Mouse (Mus musculus) stomach, embryonic 15.5 days (tissue): ENCODE measurements around the gene Cbs. TPM values are rescaled to one million over a fixed set of nuclear protein-coding genes. Genes with fewer than 3 reads are reported as not detected.

Source experiments
- ATAC-seq: fragments of 200-750 bp; cut with Nextera tagmentation; 2 replicates; pipeline ENCODE4 v1.8.0; 2017; ENCODE audit warnings: low read depth, moderate number of reproducible peaks, moderate TSS enrichment; ENCODE audit not compliant: insufficient read depth, low FRiP score
- H3K27ac ChIP-seq: fragments of 300-500 bp; sonication (generic); 2 replicates; pipeline ENCODE4 v1.5.1; 2015; ENCODE audit warnings: mild to moderate bottlenecking, inconsistent platforms
- H3K27me3 ChIP-seq: fragments of 300-500 bp; sonication (generic); replicated peaks from 2 replicates; pipeline ENCODE4 v1.6.1; 2015; ENCODE audit warnings: inconsistent platforms
- H3K36me3 ChIP-seq: fragments of 300-500 bp; sonication (generic); 2 replicates; pipeline ENCODE4 v1.6.1; 2015; ENCODE audit warnings: inconsistent platforms
- H3K4me1 ChIP-seq: fragments of 300-500 bp; sonication (generic); 2 replicates; pipeline ENCODE4 v1.6.1; 2015; ENCODE audit warnings: inconsistent platforms
- H3K4me2 ChIP-seq: fragments of 300-500 bp; sonication (generic); 2 replicates; pipeline ENCODE4 v1.6.1; 2015; ENCODE audit warnings: mild to moderate bottlenecking, inconsistent platforms
- H3K4me3 ChIP-seq: fragments of 300-500 bp; sonication (generic); replicated peaks from 2 replicates; pipeline ENCODE4 v1.5.1; 2015; ENCODE audit warnings: inconsistent platforms
- H3K9ac ChIP-seq: fragments of 300-500 bp; sonication (generic); 2 replicates; pipeline ENCODE4 v1.6.1; 2015; ENCODE audit warnings: inconsistent platforms
- H3K9me3 ChIP-seq: fragments of 300-500 bp; sonication (generic); 2 replicates; pipeline ENCODE4 v1.6.1; 2016; ENCODE audit warnings: inconsistent platforms
- WGBS: fragments of 180-500 bp; shearing (Covaris S2); methylation state at CpG from one replicate; pipeline ENCODE4 v1.1.7; 2015; 5-methylcytosine and 5-hydroxymethylcytosine counted together
- polyA plus RNA-seq: library from polyadenylated mRNA; unstranded; fragments of >200 nt; fragmentation: Nextera tagmentation; extraction: Ambion mirVana; gene quantifications from 2 replicates; pipeline ENCODE4 v1.2.1, GENCODE M21; 2015

Gene Cbs
- polyA plus RNA-seq, 1 experiment from 2014 or later, result 24.5 TPM

- no peak for ATAC-seq
- WGBS, result 66% methylated on average over 8 of the region's 8 CpGs
- Histone ChIP-seq H3K27ac (no peak overlapping the region), H3K4me1 (peaks cover 11% of the 10 kb centered on the region; the same call in 1 of the 2 replicates), H3K27me3 (no peaks in the 10 kb centered on the region), H3K9me3 (no peaks in the 10 kb centered on the region), H3K9ac (no peak overlapping the region), H3K4me2 (no peak overlapping the region), H3K36me3 (no peaks in the 10 kb centered on the region), H3K4me3 (no peak overlapping the region)
Measured at GRCm38 (mm10) chr17:31660661-31661250, 23.7 kb upstream of the Cbs start.

GRCm38 (mm10) chr17:31658468-31659185, 21.6 kb upstream of the Cbs start, which contains the start of gene U2af1:
TSS of gene U2af1 (minus strand) at chr17:31658892.
- under 1% methylated on average over 73 of the region's 77 CpGs for WGBS
- peak within 1 kb of the TSS; percentile 70 for H3K4me3 ChIP-seq
- peaks cover 13% of the 10 kb centered on the region for H3K36me3 ChIP-seq
- peak within 1 kb of the TSS; percentile 75 for H3K27ac ChIP-seq
- no peaks in the 10 kb centered on the region for H3K9me3 ChIP-seq
- ATAC-seq, result peak; percentile 98
- peak within 1 kb of the TSS; percentile 89 for H3K9ac ChIP-seq
- no peaks in the 10 kb centered on the region for H3K27me3 ChIP-seq
- peak within 1 kb of the TSS; percentile 76 for H3K4me2 ChIP-seq
- peaks cover 11% of the 10 kb centered on the region for H3K4me1 ChIP-seq

- Histone ChIP-seq H3K27ac (peak overlapping the region; percentile 75), H3K36me3 (peaks cover 18% of the 10 kb centered on the region), H3K27me3 (no peaks in the 10 kb centered on the region), H3K4me2 (peak overlapping the region; percentile 60), H3K4me3 (peak overlapping the region; percentile 70), H3K9ac (peak overlapping the region; percentile 89), H3K9me3 (no peaks in the 10 kb centered on the region), H3K4me1 (peaks cover 11% of the 10 kb centered on the region)
- no peak; the same call in 1 of the 2 replicates for ATAC-seq
- WGBS, result 0% methylated on average over 27 of the region's 27 CpGs
Measured at GRCm38 (mm10) chr17:31658136-31658467, 21.1 kb upstream of the Cbs start.

- Histone ChIP-seq H3K4me2 (peak overlapping the region; percentile 60), H3K27me3 (no peaks in the 10 kb centered on the region), H3K36me3 (peaks cover 22% of the 10 kb centered on the region), H3K9me3 (no peaks in the 10 kb centered on the region), H3K4me1 (peaks cover 11% of the 10 kb centered on the region), H3K9ac (peak overlapping the region; percentile 89), H3K4me3 (peak overlapping the region; percentile 70), H3K27ac (0 out of 2 replicates have a peak overlapping the region, but pooled peaks have one; percentile 75)
- ATAC-seq, result no peak
- 47% methylated on average over 12 of the region's 12 CpGs for WGBS
Measured at GRCm38 (mm10) chr17:31657141-31657983, 20.3 kb upstream of the Cbs start.

GRCm38 (mm10) chr17:31656682-31657081, 19.6 kb upstream of the Cbs start:
- Histone ChIP-seq H3K4me1 (peaks cover 11% of the 10 kb centered on the region), H3K27me3 (no peaks in the 10 kb centered on the region), H3K4me2 (peak overlapping the region; percentile 60; the same call in 1 of the 2 replicates), H3K4me3 (peak overlapping the region; percentile 70; the same call in 1 of the 2 replicates), H3K36me3 (peaks cover 29% of the 10 kb centered on the region), H3K27ac (no peak overlapping the region), H3K9ac (no peak overlapping the region), H3K9me3 (no peaks in the 10 kb centered on the region)
- no peak for ATAC-seq
- WGBS, result 79% methylated on average over 5 of the region's 5 CpGs

- 0 out of 2 replicates have a peak overlapping the region, but pooled peaks have one; percentile 9 for H3K27ac ChIP-seq
- 72% methylated on average over 4 of the region's 4 CpGs for WGBS
- no peaks in the 10 kb centered on the region for H3K27me3 ChIP-seq
- no peak for ATAC-seq
- H3K4me2 ChIP-seq, result no peak overlapping the region
- H3K9me3 ChIP-seq, result no peaks in the 10 kb centered on the region
- H3K9ac ChIP-seq, result no peak overlapping the region
- peaks cover 11% of the 10 kb centered on the region for H3K4me1 ChIP-seq
- no peak overlapping the region for H3K4me3 ChIP-seq
- H3K36me3 ChIP-seq, result peaks cover 41% of the 10 kb centered on the region
Measured at GRCm38 (mm10) chr17:31655366-31655765, 18.3 kb upstream of the Cbs start.

- no peak overlapping the region for H3K4me2 ChIP-seq
- H3K36me3 ChIP-seq, result peaks cover 56% of the 10 kb centered on the region
- no peak overlapping the region for H3K9ac ChIP-seq
- no peaks in the 10 kb centered on the region for H3K27me3 ChIP-seq
- no peak for ATAC-seq
- H3K4me1 ChIP-seq, result peaks cover 5% of the 10 kb centered on the region
- WGBS, result 68% methylated on average over 6 of the region's 6 CpGs
- H3K9me3 ChIP-seq, result no peaks in the 10 kb centered on the region
- H3K27ac ChIP-seq, result no peak overlapping the region
- no peak overlapping the region for H3K4me3 ChIP-seq
Measured at GRCm38 (mm10) chr17:31653277-31653676, 16.2 kb upstream of the Cbs start.

GRCm38 (mm10) chr17:31652152-31652551, 15.1 kb upstream of the Cbs start:
- no peak for ATAC-seq
- no peak overlapping the region for H3K27ac ChIP-seq
- H3K4me2 ChIP-seq, result no peak overlapping the region
- no peak overlapping the region for H3K4me3 ChIP-seq
- H3K9me3 ChIP-seq, result no peaks in the 10 kb centered on the region
- H3K4me1 ChIP-seq, result peaks cover 2% of the 10 kb centered on the region
- 79% methylated on average over 14 of the region's 14 CpGs for WGBS
- H3K27me3 ChIP-seq, result no peaks in the 10 kb centered on the region
- no peak overlapping the region for H3K9ac ChIP-seq
- peaks cover 68% of the 10 kb centered on the region for H3K36me3 ChIP-seq

GRCm38 (mm10) chr17:31646199-31647002, 9.4 kb upstream of the Cbs start:
- WGBS, result 90% methylated on average over 5 of the region's 5 CpGs
- ATAC-seq, result no peak
- H3K9ac ChIP-seq, result no peak overlapping the region
- H3K4me2 ChIP-seq, result no peak overlapping the region
- H3K27me3 ChIP-seq, result no peaks in the 10 kb centered on the region
- no peaks in the 10 kb centered on the region for H3K4me1 ChIP-seq
- H3K4me3 ChIP-seq, result no peak overlapping the region
- H3K9me3 ChIP-seq, result no peaks in the 10 kb centered on the region
- H3K36me3 ChIP-seq, result peaks cover 47% of the 10 kb centered on the region
- no peak overlapping the region for H3K27ac ChIP-seq

- H3K4me3 ChIP-seq, result no peak overlapping the region
- no peaks in the 10 kb centered on the region for H3K9me3 ChIP-seq
- no peaks in the 10 kb centered on the region for H3K27me3 ChIP-seq
- H3K4me2 ChIP-seq, result no peak overlapping the region
- peaks cover 18% of the 10 kb centered on the region for H3K36me3 ChIP-seq
- WGBS, result 73% methylated on average over 4 of the region's 4 CpGs
- no peak overlapping the region for H3K9ac ChIP-seq
- H3K27ac ChIP-seq, result no peak overlapping the region
- ATAC-seq, result no peak
- 0 out of 2 replicates have a peak, but pooled peaks cover 2% of the 10 kb centered on the region for H3K4me1 ChIP-seq
Measured at GRCm38 (mm10) chr17:31642913-31643312, 5.9 kb upstream of the Cbs start.

- WGBS, result 52% methylated on average over 8 of the region's 8 CpGs
Measured at GRCm38 (mm10) chr17:31642331-31642730, 5.3 kb upstream of the Cbs start.

More at GRCm38 (mm10) chr17:31642331-31642730, 5.3 kb upstream of the Cbs start:
- H3K36me3 ChIP-seq, result peaks cover 12% of the 10 kb centered on the region
- 0 out of 2 replicates have a peak, but pooled peaks cover 5% of the 10 kb centered on the region for H3K4me1 ChIP-seq
- no peaks in the 10 kb centered on the region for H3K9me3 ChIP-seq
- no peak overlapping the region for H3K4me3 ChIP-seq
- no peaks in the 10 kb centered on the region for H3K27me3 ChIP-seq
- no peak overlapping the region for H3K4me2 ChIP-seq
- no peak for ATAC-seq
- no peak overlapping the region for H3K27ac ChIP-seq
- H3K9ac ChIP-seq, result no peak overlapping the region
